Mouse (Mus musculus) hindbrain, embryonic 10.5 days (tissue): Measurements from ENCODE around the gene Diaph3. TPM values are rescaled to one million over a fixed set of nuclear protein-coding genes. Genes with fewer than 3 reads are reported as not detected.

Source experiments
- DNase-seq: peaks from one replicate; pipeline ENCODE4 v3.0.0-alpha.2; 2017; ENCODE audit warnings: low spot score
- H3K27ac ChIP-seq: fragments of 300-500 bp; sonication (generic); 2 replicates; pipeline ENCODE4 v1.5.1; 2016; ENCODE audit warnings: mild to moderate bottlenecking, moderate library complexity
- H3K27me3 ChIP-seq: fragments of 300-500 bp; sonication (generic); 2 replicates; pipeline ENCODE4 v1.6.1; 2016; ENCODE audit warnings: mild to moderate bottlenecking; ENCODE audit not compliant: poor library complexity, insufficient read depth, severe bottlenecking
- H3K36me3 ChIP-seq: fragments of 300-500 bp; sonication (generic); 2 replicates; pipeline ENCODE4 v1.6.1; 2016; ENCODE audit warnings: mild to moderate bottlenecking, moderate library complexity
- H3K4me1 ChIP-seq: fragments of 300-500 bp; sonication (generic); replicated peaks from 2 replicates; pipeline ENCODE4 v1.6.1; 2016; ENCODE audit warnings: mild to moderate bottlenecking
- H3K4me3 ChIP-seq: fragments of 300-500 bp; sonication (generic); 2 replicates; pipeline ENCODE4 v1.5.1; 2016; ENCODE audit warnings: mild to moderate bottlenecking, moderate library complexity
- H3K9me3 ChIP-seq: fragments of 300-500 bp; sonication (generic); 2 replicates; pipeline ENCODE4 v1.6.1; 2016; ENCODE audit warnings: mild to moderate bottlenecking, moderate library complexity
- WGBS: fragments of 180-500 bp; shearing (Covaris S2); methylation state at CpG from one replicate; pipeline ENCODE4 v1.1.7; 2016; 5-methylcytosine and 5-hydroxymethylcytosine counted together
- polyA plus RNA-seq: library from polyadenylated mRNA; unstranded; fragments of >200 nt; fragmentation: Nextera tagmentation; extraction: Ambion mirVana; gene quantifications from 2 replicates; pipeline ENCODE4 v1.2.1, GENCODE M21; 2016

Diaph3 gene
- polyA plus RNA-seq: 6.4 and 13.2 TPM in 2 replicates

DNA sequence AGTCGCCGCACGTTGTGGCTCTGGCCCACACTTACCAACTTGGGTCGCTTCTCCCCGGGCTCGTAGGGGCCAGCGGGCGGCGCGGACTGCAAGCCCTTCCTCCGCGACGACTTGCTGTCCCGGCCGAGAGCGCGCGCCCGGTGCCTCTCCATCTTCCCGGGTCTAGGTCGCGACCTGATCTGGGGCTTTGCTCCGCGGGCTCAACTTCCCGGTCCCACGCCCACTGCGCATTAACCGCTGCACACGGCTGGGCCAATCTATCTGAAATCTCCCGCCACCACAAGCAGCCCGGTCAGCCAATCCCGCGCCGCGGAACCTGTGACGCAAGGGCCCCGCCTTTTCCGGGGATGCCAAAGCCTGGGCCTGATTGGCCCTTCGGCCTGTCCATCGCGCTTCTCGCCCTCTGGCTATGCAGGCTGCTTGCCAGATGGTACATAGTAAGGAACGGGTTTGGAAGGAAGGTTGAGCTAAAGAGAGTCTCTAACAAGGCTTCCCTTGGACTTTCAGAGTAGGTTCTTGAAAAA lies at the start of gene Diaph3:
Diaph3 (minus strand) TSS at position 273 of the 524 bp plus-strand sequence.
- Histone ChIP-seq H3K27me3 (no peaks in the 10 kb centered on the region), H3K9me3 (no peaks in the 10 kb centered on the region), H3K4me1 (peaks cover 10% of the 10 kb centered on the region), H3K4me3 (peak within 1 kb of the TSS; percentile 78), H3K27ac (peak within 1 kb of the TSS; percentile 89), H3K36me3 (peaks cover 15% of the 10 kb centered on the region)
- DNase-seq: peak; percentile 99
- under 1% methylated on average over 43 of the region's 43 CpGs for WGBS

DNA sequence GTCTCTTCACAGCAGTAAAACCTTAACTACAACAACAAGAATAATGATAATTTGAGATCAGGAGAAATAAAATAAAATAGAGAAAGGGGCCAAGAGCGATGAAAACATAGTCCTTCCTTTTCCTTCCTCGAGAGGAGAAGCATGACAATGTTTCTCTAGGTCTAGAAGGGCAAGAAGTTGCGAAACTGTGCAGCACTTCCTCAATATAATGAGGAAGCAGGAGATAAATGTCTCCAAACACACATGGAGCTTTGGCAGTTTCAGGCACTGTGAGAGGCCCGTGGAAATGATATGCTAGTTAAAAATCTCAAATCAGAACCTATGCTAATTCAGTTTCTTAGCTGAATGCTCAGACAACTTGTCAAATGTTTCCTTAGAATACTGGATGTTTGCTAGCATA lies 49.6 kb upstream of the Diaph3 start:
- no peaks in the 10 kb centered on the region for H3K4me1 ChIP-seq
- no peaks in the 10 kb centered on the region for H3K36me3 ChIP-seq
- no peaks in the 10 kb centered on the region for H3K9me3 ChIP-seq
- no peak overlapping the region for H3K27ac ChIP-seq
- H3K27me3 ChIP-seq: no peaks in the 10 kb centered on the region
- H3K4me3 ChIP-seq: no peak overlapping the region
- WGBS: 90% methylated on average over 4 of the region's 4 CpGs
- no peak for DNase-seq

DNA sequence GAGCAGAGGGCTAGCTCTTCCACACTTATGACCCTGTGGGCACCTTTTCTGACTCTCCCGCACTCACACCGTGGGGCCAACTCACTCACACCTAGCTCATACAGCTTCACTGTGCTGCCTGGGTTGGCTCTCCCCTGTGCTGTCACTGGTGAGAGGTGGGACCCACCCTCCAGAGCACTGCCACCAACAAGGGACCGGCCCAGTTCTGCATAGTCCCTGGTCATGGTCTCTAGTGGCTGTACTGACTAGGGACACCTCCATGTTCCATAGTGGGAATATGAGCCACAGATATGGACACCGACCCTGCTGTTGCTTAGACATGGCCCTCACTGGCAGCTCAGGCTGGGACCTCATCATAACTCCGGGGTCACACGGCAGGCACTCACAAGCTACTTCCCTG lies 30.5 kb upstream of the Diaph3 start:
- Histone ChIP-seq H3K4me3 (no peak overlapping the region), H3K27ac (no peak overlapping the region), H3K9me3 (no peaks in the 10 kb centered on the region), H3K36me3 (no peaks in the 10 kb centered on the region), H3K27me3 (no peaks in the 10 kb centered on the region), H3K4me1 (no peaks in the 10 kb centered on the region)
- 90% methylated on average over 6 of the region's 6 CpGs for WGBS
- no peak for DNase-seq

DNA sequence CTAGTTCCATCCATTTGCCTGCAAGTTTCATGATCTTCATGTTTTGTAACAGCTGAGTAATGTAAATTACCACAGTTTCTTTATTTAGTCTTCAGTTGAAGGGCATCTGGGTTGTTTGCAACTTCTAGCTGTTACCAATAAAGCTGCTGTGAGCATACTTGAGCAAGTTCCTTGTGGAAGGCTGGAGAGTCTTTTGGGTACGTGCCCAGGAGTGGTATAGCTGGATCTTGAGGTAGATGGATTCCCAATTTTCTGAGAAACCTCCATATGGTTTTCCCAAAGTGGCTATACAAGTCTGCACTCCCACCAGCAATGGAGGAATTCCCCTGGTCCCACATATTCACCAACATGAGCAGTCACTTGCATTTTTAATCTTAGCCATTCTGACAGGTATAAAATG lies 28.1 kb upstream of the Diaph3 start:
- WGBS: 78% methylated on average over 1 of the region's 1 CpGs
- no peaks in the 10 kb centered on the region for H3K36me3 ChIP-seq
- no peaks in the 10 kb centered on the region for H3K27me3 ChIP-seq
- no peak overlapping the region for H3K27ac ChIP-seq
- no peak overlapping the region for H3K4me3 ChIP-seq
- no peaks in the 10 kb centered on the region for H3K4me1 ChIP-seq
- no peak for DNase-seq
- no peaks in the 10 kb centered on the region for H3K9me3 ChIP-seq

DNA sequence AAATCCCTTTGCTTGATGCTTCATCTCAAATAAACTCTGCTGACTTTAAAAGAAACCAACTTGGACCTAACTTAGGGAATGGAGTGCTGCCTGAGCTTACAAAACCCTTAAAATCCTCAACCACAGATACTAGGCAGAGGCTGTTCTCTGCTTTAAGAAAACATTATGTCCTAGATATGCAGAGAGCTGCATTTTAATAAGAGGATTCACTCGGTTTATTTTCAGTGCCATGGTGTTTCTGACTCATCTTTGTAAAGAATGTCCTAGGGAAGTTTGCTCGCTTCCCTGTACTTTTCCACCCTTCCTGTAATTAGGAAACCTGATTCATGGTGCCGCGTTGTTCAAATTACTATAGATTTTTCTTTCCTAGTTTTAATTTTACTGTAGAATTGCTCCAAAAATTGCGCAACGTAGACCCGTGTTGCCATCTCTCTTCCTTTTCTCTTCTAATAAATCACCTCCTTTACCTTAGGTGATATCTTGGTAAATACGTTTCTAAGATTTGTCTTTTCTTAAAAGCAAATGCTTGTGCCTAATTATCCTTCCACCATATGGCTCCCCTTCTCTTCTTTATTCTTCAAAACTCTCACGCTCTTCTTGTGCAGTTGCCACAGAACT lies 14.7 kb upstream of the Diaph3 start:
- no peak overlapping the region for H3K27ac ChIP-seq
- no peak overlapping the region for H3K4me3 ChIP-seq
- H3K27me3 ChIP-seq: no peaks in the 10 kb centered on the region
- WGBS: 87% methylated on average over 9 of the region's 9 CpGs
- no peaks in the 10 kb centered on the region for H3K9me3 ChIP-seq
- no peaks in the 10 kb centered on the region for H3K36me3 ChIP-seq
- no peak for DNase-seq
- no peaks in the 10 kb centered on the region for H3K4me1 ChIP-seq

DNA sequence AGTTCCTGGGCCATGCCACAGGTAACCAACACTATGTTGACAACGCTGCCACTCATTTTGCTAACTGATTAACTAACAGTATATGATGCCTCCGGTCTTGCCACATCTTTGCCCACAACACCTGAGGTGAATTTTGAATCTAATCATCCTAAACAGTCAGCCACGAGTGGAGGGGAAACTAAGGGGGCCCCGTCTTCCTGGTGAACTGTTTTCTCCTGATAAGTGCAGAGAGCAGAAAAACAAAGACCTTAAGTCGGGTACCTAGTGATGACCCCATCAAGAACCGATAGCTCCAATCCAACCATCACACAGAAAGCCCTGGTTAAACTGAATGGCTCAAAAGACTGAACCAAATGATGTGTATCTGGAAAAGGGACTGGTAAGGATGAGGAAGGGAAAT lies 8.6 kb upstream of the Diaph3 start:
- no peaks in the 10 kb centered on the region for H3K27me3 ChIP-seq
- no peak overlapping the region for H3K27ac ChIP-seq
- H3K4me1 ChIP-seq: 0 out of 2 replicates have a peak, but pooled peaks cover 7% of the 10 kb centered on the region
- WGBS: 82% methylated on average over 6 of the region's 6 CpGs
- H3K9me3 ChIP-seq: no peaks in the 10 kb centered on the region
- H3K4me3 ChIP-seq: no peak overlapping the region
- H3K36me3 ChIP-seq: no peaks in the 10 kb centered on the region
- no peak for DNase-seq

DNA sequence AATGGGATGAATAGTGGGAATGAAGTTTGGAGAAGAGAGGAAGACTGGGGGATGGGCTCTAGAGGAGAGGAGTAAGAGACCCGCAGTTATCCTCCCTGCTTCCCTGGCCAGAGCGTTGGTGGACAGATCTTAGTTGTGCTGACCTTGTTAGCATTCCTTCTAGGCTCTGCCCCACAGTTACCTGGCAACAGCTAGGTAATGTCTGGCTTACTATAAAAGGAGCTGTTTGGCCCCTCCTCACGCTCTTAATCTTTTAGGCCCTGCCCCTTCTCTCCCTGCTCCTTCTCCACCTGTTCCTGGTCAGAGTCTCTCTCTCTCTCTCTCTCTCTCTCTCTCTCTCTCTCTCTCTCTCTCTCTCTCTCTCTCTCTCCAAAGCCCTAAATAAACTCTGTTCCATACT lies 5.7 kb upstream of the Diaph3 start:
- no peak for DNase-seq
- Histone ChIP-seq H3K27me3 (no peaks in the 10 kb centered on the region), H3K4me1 (0 out of 2 replicates have a peak, but pooled peaks cover 7% of the 10 kb centered on the region), H3K9me3 (no peaks in the 10 kb centered on the region), H3K36me3 (no peaks in the 10 kb centered on the region), H3K4me3 (no peak overlapping the region), H3K27ac (no peak overlapping the region)
- WGBS: 38% methylated on average over 3 of the region's 3 CpGs

DNA sequence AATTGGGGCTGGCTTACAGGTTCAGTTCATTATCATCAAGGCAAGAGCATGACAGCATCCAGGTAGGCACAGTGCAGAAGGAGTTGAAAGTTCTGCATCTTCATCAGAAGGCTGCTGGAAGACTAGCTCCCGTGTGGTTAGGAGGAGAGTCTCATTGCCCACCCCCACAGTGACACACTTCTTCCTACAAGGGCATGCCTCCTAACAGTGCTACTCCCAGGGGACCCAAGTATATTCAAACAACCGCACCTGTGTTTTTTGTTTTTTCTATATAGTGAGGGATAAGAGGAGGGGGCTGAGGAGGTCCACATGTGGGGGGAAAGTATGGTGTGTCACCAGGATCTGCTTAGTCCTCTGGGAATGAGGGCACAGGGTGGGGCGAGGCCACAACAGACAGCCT lies 4.3 kb upstream of the Diaph3 start:
- H3K4me3 ChIP-seq: no peak overlapping the region
- no peak for DNase-seq

DNA sequence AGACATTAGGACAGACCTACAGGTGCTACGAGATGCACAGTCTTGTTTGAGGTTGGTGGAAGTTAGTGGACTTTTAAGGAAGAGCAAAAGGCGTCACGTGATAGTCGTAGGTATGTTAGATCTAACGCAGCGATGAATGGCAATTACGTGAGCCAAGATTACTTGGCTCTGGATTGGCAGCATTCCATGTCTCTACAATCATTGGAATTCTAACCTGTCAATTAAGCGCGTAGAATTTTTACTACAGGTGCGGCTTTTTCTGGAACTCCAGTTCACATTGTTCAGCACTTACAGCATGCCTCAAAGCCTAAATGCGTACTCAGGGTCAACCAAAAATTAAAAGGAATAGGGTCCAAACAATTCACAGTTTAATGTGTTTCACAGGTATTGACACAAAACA lies 742 bp upstream of the Diaph3 start:
- no peak overlapping the region for H3K27ac ChIP-seq
- 87% methylated on average over 11 of the region's 11 CpGs for WGBS
- DNase-seq: no peak
- H3K9me3 ChIP-seq: no peaks in the 10 kb centered on the region
- no peaks in the 10 kb centered on the region for H3K27me3 ChIP-seq
- peak overlapping the region; percentile 78 for H3K4me3 ChIP-seq
- H3K4me1 ChIP-seq: peaks cover 16% of the 10 kb centered on the region
- H3K36me3 ChIP-seq: peaks cover 15% of the 10 kb centered on the region

More for the DNA sequence above, 4.3 kb upstream of the Diaph3 start:
- Histone ChIP-seq H3K27ac (no peak overlapping the region), H3K27me3 (no peaks in the 10 kb centered on the region), H3K9me3 (no peaks in the 10 kb centered on the region), H3K4me1 (peaks cover 12% of the 10 kb centered on the region), H3K36me3 (no peaks in the 10 kb centered on the region)
- WGBS: 71% methylated on average over 3 of the region's 3 CpGs

DNA sequence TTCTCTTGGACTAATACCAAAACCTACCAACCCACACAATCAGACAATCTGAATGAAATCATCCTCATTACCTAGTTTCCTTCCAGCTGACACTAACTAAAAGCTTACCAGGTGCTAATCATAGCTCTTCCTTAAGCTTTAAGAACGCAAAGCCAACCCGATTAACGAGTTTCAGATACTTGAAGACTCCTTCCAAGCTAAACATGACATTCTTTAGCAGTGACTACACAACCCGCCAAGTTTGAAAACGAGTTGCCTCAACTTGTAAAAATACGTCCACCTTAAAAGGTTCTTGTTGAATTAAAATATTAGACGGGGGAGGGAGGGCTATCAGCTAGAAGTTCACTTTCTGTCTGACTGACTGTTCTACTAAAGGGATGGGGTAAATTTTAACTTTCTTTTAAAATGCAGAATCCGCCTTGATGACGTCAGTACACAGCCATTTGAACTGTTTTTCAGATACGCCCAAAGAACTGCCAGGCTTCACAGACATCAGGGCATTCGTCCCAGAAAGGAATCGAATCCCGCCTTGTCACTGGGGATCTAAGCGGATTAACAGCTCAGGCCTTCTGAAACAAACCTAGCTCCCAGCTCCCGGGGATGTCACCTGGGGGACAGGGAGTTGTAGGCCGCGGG lies 590 bp downstream of the Diaph3 start:
- DNase-seq: no peak
- WGBS: 7% methylated on average over 17 of the region's 17 CpGs

DNA sequence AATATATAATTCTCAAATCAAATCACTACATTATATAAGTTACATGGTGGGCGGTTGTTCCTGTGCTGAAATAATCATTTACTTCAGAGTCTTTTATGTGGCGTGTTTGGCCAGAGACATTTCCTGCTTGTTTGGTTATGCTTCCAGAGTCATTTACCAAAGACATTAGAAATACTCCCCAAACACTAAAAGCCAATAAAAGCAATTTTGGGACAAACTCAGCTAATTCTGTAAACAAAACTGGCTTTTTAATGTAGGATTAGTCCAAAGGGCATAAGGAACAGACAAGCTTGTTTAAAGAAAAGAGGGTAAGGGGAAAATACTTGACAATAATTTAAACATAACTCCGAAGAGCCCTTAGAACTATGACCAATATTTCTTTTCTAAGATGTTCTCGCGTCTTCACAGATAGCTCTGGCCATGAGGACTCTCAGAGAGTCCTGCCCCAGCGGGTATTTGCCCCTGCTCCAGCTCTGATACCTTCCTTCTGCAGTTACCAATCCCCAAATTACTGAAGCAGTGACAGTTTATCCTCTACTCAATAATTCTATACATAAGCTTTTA lies 14.9 kb downstream of the Diaph3 start:
- H3K4me1 ChIP-seq: no peaks in the 10 kb centered on the region
- H3K4me3 ChIP-seq: no peak overlapping the region
- DNase-seq: no peak
- H3K27ac ChIP-seq: no peak overlapping the region
- no peaks in the 10 kb centered on the region for H3K9me3 ChIP-seq
- 0 out of 2 replicates have a peak, but pooled peaks cover 4% of the 10 kb centered on the region for H3K36me3 ChIP-seq
- 94% methylated on average over 6 of the region's 6 CpGs for WGBS
- no peaks in the 10 kb centered on the region for H3K27me3 ChIP-seq

More for the DNA sequence above, 590 bp downstream of the Diaph3 start:
- H3K27me3 ChIP-seq: no peaks in the 10 kb centered on the region
- peak overlapping the region; percentile 89 for H3K27ac ChIP-seq
- H3K4me3 ChIP-seq: peak overlapping the region; percentile 78
- H3K36me3 ChIP-seq: peaks cover 15% of the 10 kb centered on the region
- no peaks in the 10 kb centered on the region for H3K9me3 ChIP-seq
- H3K4me1 ChIP-seq: peaks cover 10% of the 10 kb centered on the region

DNA sequence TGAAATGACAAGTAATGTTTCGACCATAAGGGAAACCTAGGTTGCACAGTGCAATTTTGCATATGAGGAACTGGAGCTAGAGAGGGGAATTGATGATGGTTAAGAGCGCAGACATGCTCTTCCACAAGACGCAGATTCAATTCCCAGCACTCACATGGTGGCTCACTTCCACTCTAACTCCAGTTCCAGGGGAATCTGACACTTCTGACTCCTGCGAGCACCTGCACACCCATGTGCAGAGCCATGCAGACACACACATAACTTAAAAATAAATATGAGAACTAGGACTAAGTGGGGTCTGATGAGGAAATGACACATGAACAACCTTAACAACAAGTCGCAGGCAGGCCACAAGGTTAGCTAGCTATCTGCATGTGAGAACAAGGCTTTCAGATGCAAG lies 15.5 kb downstream of the Diaph3 start:
- no peaks in the 10 kb centered on the region for H3K9me3 ChIP-seq
- 0 out of 2 replicates have a peak, but pooled peaks cover 4% of the 10 kb centered on the region for H3K36me3 ChIP-seq
- no peak overlapping the region for H3K4me3 ChIP-seq
- no peaks in the 10 kb centered on the region for H3K4me1 ChIP-seq
- no peak for DNase-seq
- H3K27me3 ChIP-seq: no peaks in the 10 kb centered on the region
- H3K27ac ChIP-seq: no peak overlapping the region
- 91% methylated on average over 5 of the region's 5 CpGs for WGBS

DNA sequence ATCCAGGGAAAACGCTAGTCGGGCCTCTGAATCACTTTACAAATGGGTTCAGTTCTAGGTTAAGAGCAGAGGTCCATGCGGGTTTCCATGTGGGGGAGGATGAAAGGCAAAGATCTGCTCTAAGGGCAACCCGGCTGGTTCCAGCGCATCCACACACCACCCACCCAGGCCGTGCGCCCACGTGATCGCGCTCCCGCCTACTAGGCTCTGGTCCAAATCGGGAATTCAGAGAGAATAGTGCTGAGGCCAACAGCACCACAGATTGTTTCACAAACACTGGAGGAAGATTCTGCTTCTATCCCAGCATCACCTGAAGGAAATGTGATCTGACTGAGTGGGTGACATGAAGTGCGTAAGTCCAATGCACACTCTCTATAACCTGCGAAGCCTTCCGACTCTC lies 17.9 kb downstream of the Diaph3 start:
- no peaks in the 10 kb centered on the region for H3K27me3 ChIP-seq
- WGBS: 95% methylated on average over 15 of the region's 15 CpGs
- no peaks in the 10 kb centered on the region for H3K9me3 ChIP-seq
- no peak for DNase-seq
- no peaks in the 10 kb centered on the region for H3K4me1 ChIP-seq
- no peak overlapping the region for H3K4me3 ChIP-seq
- no peaks in the 10 kb centered on the region for H3K36me3 ChIP-seq
- H3K27ac ChIP-seq: no peak overlapping the region
